Mouse (Mus musculus): Measurements from ENCODE around the gene Mgat5b. TPM values are rescaled to one million over a fixed set of nuclear protein-coding genes. Genes with fewer than 3 reads are reported as not detected.

Mgat5b gene
- total RNA-seq, 2 experiments from 2014 or later: 0.81 to 1.3 TPM

DNA sequence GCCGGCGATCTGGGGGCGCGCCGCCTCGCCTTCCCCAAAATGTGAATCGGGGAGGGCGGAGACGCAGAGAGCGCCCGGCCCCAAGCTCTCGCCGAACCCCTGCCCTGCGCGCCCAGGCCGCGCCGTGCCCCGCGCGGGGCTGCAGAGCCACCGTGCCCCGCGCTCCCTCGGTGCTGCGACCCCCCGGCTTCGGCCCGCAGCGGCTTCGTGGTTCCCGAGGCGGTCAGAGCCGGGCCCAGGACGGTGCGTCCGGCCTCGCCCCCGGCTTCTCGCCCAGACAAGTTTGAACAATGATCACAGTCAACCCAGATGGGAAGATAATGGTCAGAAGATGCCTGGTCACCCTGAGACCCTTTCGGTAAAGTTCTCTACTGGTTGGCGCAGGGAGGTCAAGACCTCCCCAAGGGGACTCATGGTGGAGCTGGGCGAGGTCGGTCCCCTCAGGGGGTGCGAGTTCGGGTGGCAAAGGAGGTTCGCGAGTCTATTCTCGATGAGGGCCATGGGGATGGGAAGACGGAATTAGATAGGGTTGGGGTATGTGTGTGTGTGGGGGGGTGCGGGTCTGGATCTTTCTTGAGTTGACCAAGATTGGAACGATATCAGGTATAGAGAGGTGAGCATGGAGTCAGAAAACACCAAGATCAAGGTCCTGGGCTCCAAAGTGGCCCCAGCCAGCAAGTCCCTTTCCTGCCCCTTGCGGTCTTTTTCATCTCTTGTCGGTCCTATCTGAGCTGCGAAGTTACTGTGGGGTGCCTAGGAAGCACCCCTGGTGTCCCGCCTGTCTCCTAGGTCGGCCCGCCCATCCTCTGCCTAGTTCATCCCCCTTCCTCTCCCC, 740 bp downstream of the Mgat5b start:
- DNase-seq: no peak

DNA sequence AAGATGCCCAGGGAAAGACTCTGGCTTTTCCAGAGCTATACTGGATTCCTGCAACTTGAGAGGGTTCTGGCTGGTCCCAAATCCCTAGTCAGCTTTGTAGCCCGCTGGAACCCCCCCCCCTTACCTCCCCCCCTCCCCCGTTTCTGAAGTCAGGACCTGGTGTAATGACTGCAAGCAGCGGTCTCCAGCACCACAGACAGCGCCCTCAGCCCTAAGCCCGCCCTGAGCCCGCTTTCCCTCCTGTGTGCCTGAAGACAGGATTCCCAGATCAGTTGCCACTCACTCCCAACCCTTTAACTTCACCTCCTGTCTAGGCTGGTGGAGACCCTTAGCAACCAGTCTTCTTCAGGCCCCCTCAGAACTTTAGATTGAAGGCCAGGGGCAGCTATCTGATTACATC, 2.1 kb downstream of the Mgat5b start:
- peak; percentile 52 for DNase-seq

GRCm38 (mm10) chr11:116922058-116922457, 3.4 kb downstream of the Mgat5b start:
- peak; percentile 14 for DNase-seq

DNA sequence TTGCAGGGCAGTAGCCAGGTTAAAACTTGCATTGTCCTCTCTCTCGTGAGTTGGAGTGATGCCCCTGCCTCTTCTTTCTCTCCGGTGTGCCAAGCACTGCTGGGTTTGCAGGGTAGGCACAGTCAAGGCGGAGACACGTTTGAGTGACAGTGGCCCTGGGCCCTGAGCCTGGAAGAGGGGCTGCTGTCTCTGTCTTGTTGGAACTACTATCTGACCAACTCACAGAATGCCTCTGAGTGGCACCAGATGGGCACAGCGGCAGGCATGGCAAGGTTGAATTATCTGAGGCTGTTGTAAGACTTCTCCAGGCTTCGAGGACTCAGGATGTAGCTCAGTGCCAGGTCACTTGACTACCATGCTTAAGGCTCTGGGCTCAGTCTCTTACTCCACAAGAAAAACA, 9.4 kb downstream of the Mgat5b start:
- no peak for DNase-seq

GRCm38 (mm10) chr11:116934862-116935261, 16.2 kb downstream of the Mgat5b start:
- no peak for DNase-seq

GRCm38 (mm10) chr11:116935354-116935753, 16.7 kb downstream of the Mgat5b start:
- no peak for DNase-seq

GRCm38 (mm10) chr11:116935917-116936316, 17.3 kb downstream of the Mgat5b start:
- DNase-seq: no peak

- no peak for DNase-seq
Measured at GRCm38 (mm10) chr11:116937141-116937540, 18.5 kb downstream of the Mgat5b start.

- no peak for DNase-seq
Measured at GRCm38 (mm10) chr11:116940088-116940855, 21.6 kb downstream of the Mgat5b start.

GRCm38 (mm10) chr11:116944346-116944745, 25.7 kb downstream of the Mgat5b start:
- DNase-seq: no peak

- peak; percentile 59 for DNase-seq
Measured at GRCm38 (mm10) chr11:116949832-116950231, 31.2 kb downstream of the Mgat5b start.

DNA sequence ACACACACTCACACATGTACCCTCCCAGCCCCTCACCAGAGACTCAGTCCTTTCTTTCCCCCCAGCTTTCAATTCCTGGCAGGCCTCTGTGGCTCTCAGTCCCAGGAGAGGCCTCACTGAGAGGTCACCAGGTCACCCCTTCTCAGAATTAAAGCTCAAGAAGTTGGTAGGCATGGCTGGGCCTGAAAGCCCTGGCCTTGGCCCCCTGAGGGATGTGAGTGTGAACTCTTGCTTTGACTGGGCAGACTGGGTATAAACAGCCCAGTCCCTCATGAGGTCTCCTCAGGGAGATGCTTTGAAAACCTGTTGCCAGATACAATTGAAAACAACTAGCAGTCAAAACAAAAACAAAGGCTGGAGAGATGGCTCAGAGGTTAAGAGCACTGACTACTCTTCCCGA, 32.8 kb downstream of the Mgat5b start:
- peak; percentile 53 for DNase-seq

- no peak for DNase-seq
Measured at GRCm38 (mm10) chr11:116954231-116955118, 35.8 kb downstream of the Mgat5b start.

DNA sequence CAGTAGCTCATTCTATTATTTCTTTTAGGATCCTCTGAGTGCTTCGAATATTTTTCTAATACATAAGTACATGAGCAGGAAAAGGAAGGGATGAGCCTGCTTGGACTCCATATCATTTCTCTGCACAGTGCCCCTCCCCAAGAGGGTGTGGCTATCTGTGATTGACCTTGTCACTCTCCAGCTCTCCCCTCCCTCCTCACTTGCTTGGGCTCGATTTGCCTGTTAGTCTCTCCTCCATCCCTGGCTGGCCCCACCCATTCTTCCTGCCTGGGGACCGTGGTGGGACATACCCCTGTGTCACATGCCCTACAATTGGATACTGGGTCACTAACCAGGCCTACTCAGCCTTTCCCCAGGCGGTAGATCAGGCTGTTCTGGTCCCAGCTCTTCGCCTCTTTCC, 39.9 kb downstream of the Mgat5b start:
- DNase-seq: no peak

GRCm38 (mm10) chr11:116965061-116965460, 46.4 kb downstream of the Mgat5b start:
- DNase-seq: peak; percentile 51

DNA sequence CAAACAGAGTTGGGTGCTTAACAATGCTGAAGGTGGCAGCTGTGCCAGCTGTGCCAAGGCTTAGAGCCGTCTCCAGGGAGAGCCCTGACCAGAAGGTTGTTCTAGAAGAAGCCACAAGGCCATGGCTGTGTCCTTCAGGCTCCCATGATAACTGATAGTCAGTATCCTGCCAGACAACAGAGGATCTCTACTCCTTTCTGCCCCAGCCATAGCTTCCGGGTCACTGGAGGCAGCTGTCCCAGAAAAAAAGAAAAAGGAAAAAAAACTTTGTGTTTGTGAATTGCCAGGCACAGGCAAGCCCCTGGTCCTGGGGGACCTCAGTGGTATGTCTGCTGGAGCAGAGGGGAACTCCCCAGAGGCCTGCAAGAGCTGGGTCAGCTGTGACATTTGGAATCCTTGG, 47.3 kb downstream of the Mgat5b start:
- peak; percentile 54 for DNase-seq

- no peak for DNase-seq
Measured at GRCm38 (mm10) chr11:116968586-116968985, 49.9 kb downstream of the Mgat5b start.

DNA sequence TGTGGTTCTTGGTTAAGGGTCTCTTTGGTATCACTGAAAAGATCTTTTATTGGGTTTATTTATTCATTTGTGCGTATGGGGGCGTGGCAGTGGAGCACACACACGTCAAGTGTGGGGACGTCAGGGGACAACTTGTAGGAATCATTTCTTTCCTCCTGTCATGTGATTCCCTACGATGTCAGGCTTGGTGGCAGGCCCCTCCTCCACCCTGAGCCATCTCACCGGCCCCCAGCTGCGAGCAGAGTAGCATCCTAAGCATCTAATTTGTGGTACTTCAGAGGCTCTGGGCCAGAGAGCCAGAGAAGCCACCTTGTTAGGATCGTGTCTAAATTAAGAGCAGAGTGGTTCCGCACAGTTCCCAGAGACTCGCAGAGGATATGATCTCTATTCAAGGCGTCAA, 50.8 kb downstream of the Mgat5b start:
- no peak for DNase-seq

GRCm38 (mm10) chr11:116970847-116971246, 52.2 kb downstream of the Mgat5b start:
- DNase-seq: no peak

GRCm38 (mm10) chr11:116972828-116973227, 54.2 kb downstream of the Mgat5b start:
- no peak for DNase-seq

GRCm38 (mm10) chr11:116973508-116973907, 54.8 kb downstream of the Mgat5b start:
- no peak for DNase-seq

GRCm38 (mm10) chr11:116974341-116974740, 55.7 kb downstream of the Mgat5b start:
- no peak for DNase-seq

All from adrenal gland, postnatal 10 days (tissue).